Mouse (Mus musculus): ENCODE data around the gene D430041D05Rik. TPM values are rescaled to one million over a fixed set of nuclear protein-coding genes. Genes with fewer than 3 reads are reported as not detected.

Gene D430041D05Rik
- polyA plus RNA-seq, 1 experiment from 2014 or later: 0.22 TPM

DNA sequence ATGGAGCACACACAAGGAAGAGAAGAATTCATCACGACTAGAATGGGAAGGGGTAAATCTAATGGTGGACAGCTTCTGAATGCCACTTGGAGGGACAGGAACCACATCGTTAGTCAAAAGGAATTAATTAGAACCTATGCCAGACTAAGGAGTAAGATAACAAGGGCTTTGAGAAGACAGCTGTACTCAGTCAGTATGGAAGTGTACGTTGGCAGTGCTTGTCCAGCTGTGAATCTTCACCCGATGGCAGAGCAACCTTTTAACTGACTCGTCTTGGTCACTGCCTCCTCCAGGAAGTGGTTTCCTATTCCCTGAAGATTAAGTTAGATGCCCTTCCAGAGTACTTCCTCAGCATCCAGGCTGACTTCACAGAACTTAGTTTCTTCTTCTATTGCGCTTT lies 87.0 kb downstream of the D430041D05Rik start:
- no peaks in the 10 kb centered on the region for H3K36me3 ChIP-seq (ENCODE audit: control insufficient read depth, insufficient read depth, low read length)
- H3K4me1 ChIP-seq (ENCODE audit: control insufficient read depth, insufficient read depth, low read length): no peaks in the 10 kb centered on the region
- no peak overlapping the region for H3K27ac ChIP-seq (ENCODE audit: low read length)
- H3K9ac ChIP-seq (replicated peaks; ENCODE audit: low read depth, low read length): no peak overlapping the region
- no peaks in the 10 kb centered on the region for H3K9me3 ChIP-seq (ENCODE audit: control insufficient read depth, low read depth, low read length)
- WGBS: 55% methylated on average over 6 of the region's 6 CpGs
- no peak overlapping the region for H3K4me3 ChIP-seq (ENCODE audit: low read depth, low read length)
- no peaks in the 10 kb centered on the region for H3K27me3 ChIP-seq (ENCODE audit: control insufficient read depth, insufficient read depth, low read length)
- no peak overlapping the region for H3K4me2 ChIP-seq (replicated peaks; ENCODE audit: low read depth, low read length)
- ATAC-seq (ENCODE audit: insufficient number of reproducible peaks, insufficient read depth, low FRiP score, low read depth): no peak

DNA sequence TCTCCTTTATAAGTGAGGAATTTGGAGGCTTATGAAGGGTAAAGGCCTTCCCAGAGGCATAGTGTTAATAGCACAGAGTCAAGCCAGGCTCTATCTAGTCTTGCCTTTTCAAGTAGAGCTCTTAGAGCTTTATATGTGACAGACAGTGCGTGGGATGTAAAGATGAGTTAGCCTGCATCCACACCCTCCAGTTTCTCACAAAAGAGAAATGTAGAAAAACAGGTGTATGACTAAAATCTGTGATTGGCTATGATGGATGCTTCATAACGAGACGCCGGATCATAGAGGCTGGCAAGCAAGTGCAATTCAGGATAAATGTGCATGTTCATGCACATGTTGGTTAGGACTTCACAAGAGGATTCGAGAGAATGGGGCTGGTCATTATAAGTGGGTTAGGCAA lies 87.5 kb downstream of the D430041D05Rik start:
- H3K4me2 ChIP-seq (replicated peaks; ENCODE audit: low read depth, low read length): no peak overlapping the region
- H3K9me3 ChIP-seq (ENCODE audit: control insufficient read depth, low read depth, low read length): no peaks in the 10 kb centered on the region
- no peaks in the 10 kb centered on the region for H3K27me3 ChIP-seq (ENCODE audit: control insufficient read depth, insufficient read depth, low read length)
- no peak overlapping the region for H3K27ac ChIP-seq (ENCODE audit: low read length)
- no peaks in the 10 kb centered on the region for H3K36me3 ChIP-seq (ENCODE audit: control insufficient read depth, insufficient read depth, low read length)
- H3K4me1 ChIP-seq (ENCODE audit: control insufficient read depth, insufficient read depth, low read length): no peaks in the 10 kb centered on the region
- WGBS: 81% methylated on average over 5 of the region's 5 CpGs
- H3K9ac ChIP-seq (replicated peaks; ENCODE audit: low read depth, low read length): no peak overlapping the region
- no peak for ATAC-seq (ENCODE audit: insufficient number of reproducible peaks, insufficient read depth, low FRiP score, low read depth)
- H3K4me3 ChIP-seq (ENCODE audit: low read depth, low read length): no peak overlapping the region

DNA sequence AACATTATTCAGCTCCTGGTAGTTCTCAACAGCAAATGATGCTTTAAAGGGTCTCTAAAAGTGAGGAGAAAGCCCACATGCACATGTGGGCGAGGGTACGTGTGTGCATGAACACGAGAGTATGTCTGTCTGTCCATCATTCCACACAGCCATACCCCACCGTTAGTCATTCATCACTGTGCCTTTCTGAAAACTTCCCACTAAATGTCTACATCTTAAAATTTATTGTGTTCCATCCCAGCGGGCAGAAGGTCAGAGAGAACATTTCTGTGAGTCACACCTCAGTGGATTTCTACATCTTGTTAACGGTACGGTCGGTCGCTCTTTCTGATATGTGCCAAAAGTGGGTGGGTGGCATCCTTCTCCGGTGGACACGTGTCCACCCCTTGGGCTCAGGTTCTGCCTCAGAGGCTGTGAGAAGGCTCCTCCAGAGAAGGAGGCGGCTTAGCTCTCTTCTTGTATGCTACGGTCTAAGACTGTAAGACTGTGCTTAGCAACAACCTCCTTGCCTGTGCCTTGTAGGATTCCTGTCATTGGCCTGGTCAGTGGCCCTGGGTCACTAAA lies 90.7 kb downstream of the D430041D05Rik start:
- 89% methylated on average over 13 of the region's 13 CpGs for WGBS
- no peak overlapping the region for H3K9ac ChIP-seq (replicated peaks; ENCODE audit: low read depth, low read length)
- no peak for ATAC-seq (ENCODE audit: insufficient number of reproducible peaks, insufficient read depth, low FRiP score, low read depth)
- H3K27ac ChIP-seq (ENCODE audit: low read length): no peak overlapping the region
- H3K4me3 ChIP-seq (ENCODE audit: low read depth, low read length): no peak overlapping the region
- no peak overlapping the region for H3K4me2 ChIP-seq (replicated peaks; ENCODE audit: low read depth, low read length)
- H3K36me3 ChIP-seq (ENCODE audit: control insufficient read depth, insufficient read depth, low read length): no peaks in the 10 kb centered on the region
- H3K9me3 ChIP-seq (ENCODE audit: control insufficient read depth, low read depth, low read length): no peaks in the 10 kb centered on the region
- no peaks in the 10 kb centered on the region for H3K27me3 ChIP-seq (ENCODE audit: control insufficient read depth, insufficient read depth, low read length)
- H3K4me1 ChIP-seq (ENCODE audit: control insufficient read depth, insufficient read depth, low read length): no peaks in the 10 kb centered on the region

DNA sequence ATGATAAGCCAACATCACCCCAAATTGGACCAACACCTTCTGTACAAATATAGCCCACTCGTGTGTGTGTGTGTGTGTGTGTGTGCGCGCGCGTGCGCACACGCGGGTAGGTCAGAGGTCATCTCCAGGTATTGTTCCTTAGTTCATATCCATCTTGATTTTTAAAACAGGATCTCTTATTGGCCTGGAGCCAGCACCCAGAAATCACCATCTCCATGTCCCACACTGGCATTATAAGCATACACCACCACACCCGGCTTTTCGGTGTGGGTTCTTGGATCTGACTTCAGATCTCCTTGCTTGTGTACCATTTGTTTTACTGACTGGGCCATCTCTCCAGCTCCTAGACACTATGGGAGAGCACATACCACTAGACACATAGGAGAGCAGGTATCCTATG lies 91.4 kb downstream of the D430041D05Rik start:
- Histone ChIP-seq H3K4me2 (replicated peaks; ENCODE audit: low read depth, low read length) (no peak overlapping the region), H3K4me1 (ENCODE audit: control insufficient read depth, insufficient read depth, low read length) (no peaks in the 10 kb centered on the region), H3K27me3 (ENCODE audit: control insufficient read depth, insufficient read depth, low read length) (no peaks in the 10 kb centered on the region), H3K9ac (replicated peaks; ENCODE audit: low read depth, low read length) (no peak overlapping the region), H3K9me3 (ENCODE audit: control insufficient read depth, low read depth, low read length) (no peaks in the 10 kb centered on the region), H3K36me3 (ENCODE audit: control insufficient read depth, insufficient read depth, low read length) (no peaks in the 10 kb centered on the region), H3K4me3 (ENCODE audit: low read depth, low read length) (no peak overlapping the region), H3K27ac (ENCODE audit: low read length) (no peak overlapping the region)
- ATAC-seq (ENCODE audit: insufficient number of reproducible peaks, insufficient read depth, low FRiP score, low read depth): no peak
- WGBS: 92% methylated on average over 10 of the region's 10 CpGs

DNA sequence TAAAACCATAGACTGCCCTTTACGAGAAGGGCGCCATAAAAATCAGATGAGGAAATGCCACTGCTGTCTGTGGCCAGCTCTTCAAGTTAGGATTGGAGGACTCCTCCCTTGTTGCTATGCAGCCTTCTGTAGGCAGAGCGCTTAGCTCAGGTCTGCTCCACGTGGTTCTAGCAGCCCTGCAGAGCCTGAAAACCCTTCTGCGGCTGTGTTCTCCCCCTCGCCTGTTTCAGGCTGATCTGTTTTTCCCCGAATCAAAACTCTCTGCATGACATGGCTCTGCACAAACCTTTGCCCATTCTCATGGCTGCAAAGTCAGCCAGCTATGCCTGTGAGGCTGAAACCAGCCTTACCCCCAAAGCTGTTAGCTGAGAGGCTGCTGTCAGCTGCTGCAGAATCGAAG lies 91.9 kb downstream of the D430041D05Rik start:
- H3K4me2 ChIP-seq (replicated peaks; ENCODE audit: low read depth, low read length): no peak overlapping the region
- H3K9ac ChIP-seq (replicated peaks; ENCODE audit: low read depth, low read length): no peak overlapping the region
- no peak for ATAC-seq (ENCODE audit: insufficient number of reproducible peaks, insufficient read depth, low FRiP score, low read depth)
- no peaks in the 10 kb centered on the region for H3K9me3 ChIP-seq (ENCODE audit: control insufficient read depth, low read depth, low read length)
- no peak overlapping the region for H3K27ac ChIP-seq (ENCODE audit: low read length)
- H3K4me3 ChIP-seq (ENCODE audit: low read depth, low read length): no peak overlapping the region
- 57% methylated on average over 8 of the region's 8 CpGs for WGBS
- no peaks in the 10 kb centered on the region for H3K27me3 ChIP-seq (ENCODE audit: control insufficient read depth, insufficient read depth, low read length)
- H3K4me1 ChIP-seq (ENCODE audit: control insufficient read depth, insufficient read depth, low read length): no peaks in the 10 kb centered on the region
- H3K36me3 ChIP-seq (ENCODE audit: control insufficient read depth, insufficient read depth, low read length): no peaks in the 10 kb centered on the region

DNA sequence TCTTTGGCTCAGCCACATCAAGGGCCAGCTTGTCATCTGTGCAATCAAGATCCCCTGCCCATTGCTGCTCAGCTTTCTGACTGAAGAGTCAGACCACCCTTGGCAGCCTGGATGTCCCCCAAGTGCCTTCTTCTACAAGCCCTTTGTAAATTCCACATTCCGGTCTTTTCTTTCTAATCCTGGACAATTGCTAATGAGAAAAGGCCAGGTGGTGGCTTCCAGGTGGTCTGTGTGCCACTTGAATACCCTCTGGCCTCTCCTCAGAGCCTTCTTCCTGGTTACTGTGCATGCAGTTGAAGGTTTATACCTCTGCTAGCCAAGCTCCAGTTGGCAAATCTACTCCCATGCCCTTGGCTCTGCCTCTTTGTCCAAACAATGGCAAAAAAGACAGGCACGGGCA lies 92.6 kb downstream of the D430041D05Rik start:
- no peaks in the 10 kb centered on the region for H3K36me3 ChIP-seq (ENCODE audit: control insufficient read depth, insufficient read depth, low read length)
- no peak for ATAC-seq (ENCODE audit: insufficient number of reproducible peaks, insufficient read depth, low FRiP score, low read depth)
- H3K27me3 ChIP-seq (ENCODE audit: control insufficient read depth, insufficient read depth, low read length): no peaks in the 10 kb centered on the region
- no peak overlapping the region for H3K4me2 ChIP-seq (replicated peaks; ENCODE audit: low read depth, low read length)
- H3K27ac ChIP-seq (ENCODE audit: low read length): no peak overlapping the region
- no peaks in the 10 kb centered on the region for H3K9me3 ChIP-seq (ENCODE audit: control insufficient read depth, low read depth, low read length)
- no peak overlapping the region for H3K9ac ChIP-seq (replicated peaks; ENCODE audit: low read depth, low read length)
- 78% methylated on average over 2 of the region's 2 CpGs for WGBS
- H3K4me1 ChIP-seq (ENCODE audit: control insufficient read depth, insufficient read depth, low read length): no peaks in the 10 kb centered on the region
- no peak overlapping the region for H3K4me3 ChIP-seq (ENCODE audit: low read depth, low read length)

DNA sequence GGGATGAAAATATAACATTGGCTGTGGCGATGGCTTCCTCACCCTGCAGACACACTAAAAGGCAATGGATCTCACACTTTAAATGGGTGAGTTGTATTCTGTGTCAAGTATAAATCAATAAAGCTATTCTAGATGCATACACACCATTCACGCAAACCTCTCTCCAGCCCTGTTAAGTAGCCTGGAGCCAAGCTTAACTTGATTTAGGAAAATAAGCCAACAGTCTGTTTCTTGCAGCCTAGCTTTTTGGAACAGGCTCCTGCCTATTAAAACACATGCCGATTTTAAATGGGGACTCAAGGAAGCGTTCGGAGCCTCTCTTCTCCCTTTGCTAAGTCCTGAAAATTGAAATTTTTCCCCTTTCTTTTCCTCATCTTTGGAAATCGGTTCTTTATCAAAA lies 93.2 kb downstream of the D430041D05Rik start:
- Histone ChIP-seq H3K27ac (ENCODE audit: low read length) (no peak overlapping the region), H3K27me3 (ENCODE audit: control insufficient read depth, insufficient read depth, low read length) (no peaks in the 10 kb centered on the region), H3K9me3 (ENCODE audit: control insufficient read depth, low read depth, low read length) (no peaks in the 10 kb centered on the region), H3K9ac (replicated peaks; ENCODE audit: low read depth, low read length) (no peak overlapping the region), H3K4me3 (ENCODE audit: low read depth, low read length) (no peak overlapping the region), H3K4me1 (ENCODE audit: control insufficient read depth, insufficient read depth, low read length) (no peaks in the 10 kb centered on the region), H3K4me2 (replicated peaks; ENCODE audit: low read depth, low read length) (no peak overlapping the region), H3K36me3 (ENCODE audit: control insufficient read depth, insufficient read depth, low read length) (no peaks in the 10 kb centered on the region)
- 80% methylated on average over 6 of the region's 6 CpGs for WGBS
- ATAC-seq (ENCODE audit: insufficient number of reproducible peaks, insufficient read depth, low FRiP score, low read depth): no peak

DNA sequence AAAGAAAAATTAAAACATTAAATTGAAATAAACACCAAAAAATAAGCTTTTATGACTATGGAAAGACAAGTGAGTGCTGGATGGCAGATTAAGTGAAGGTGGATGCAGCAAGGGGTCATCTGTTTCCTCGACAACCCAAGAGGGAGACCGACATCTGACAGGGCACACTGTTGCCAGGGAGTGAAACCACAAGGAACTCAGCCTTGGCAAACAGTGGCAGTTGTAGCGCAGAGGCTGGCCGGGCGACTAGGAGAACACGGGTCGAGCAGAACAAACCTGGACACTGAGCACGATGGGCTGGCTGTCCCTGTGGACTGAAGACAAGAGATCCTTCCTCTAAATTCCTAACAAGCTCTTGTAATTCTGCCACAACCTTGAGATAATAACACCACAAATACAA lies 94.3 kb downstream of the D430041D05Rik start:
- Histone ChIP-seq H3K9me3 (ENCODE audit: control insufficient read depth, low read depth, low read length) (no peaks in the 10 kb centered on the region), H3K4me1 (ENCODE audit: control insufficient read depth, insufficient read depth, low read length) (no peaks in the 10 kb centered on the region), H3K27me3 (ENCODE audit: control insufficient read depth, insufficient read depth, low read length) (no peaks in the 10 kb centered on the region), H3K36me3 (ENCODE audit: control insufficient read depth, insufficient read depth, low read length) (no peaks in the 10 kb centered on the region), H3K9ac (replicated peaks; ENCODE audit: low read depth, low read length) (no peak overlapping the region), H3K4me2 (replicated peaks; ENCODE audit: low read depth, low read length) (no peak overlapping the region), H3K4me3 (ENCODE audit: low read depth, low read length) (no peak overlapping the region), H3K27ac (ENCODE audit: low read length) (no peak overlapping the region)
- 82% methylated on average over 8 of the region's 8 CpGs for WGBS
- no peak for ATAC-seq (ENCODE audit: insufficient number of reproducible peaks, insufficient read depth, low FRiP score, low read depth)

DNA sequence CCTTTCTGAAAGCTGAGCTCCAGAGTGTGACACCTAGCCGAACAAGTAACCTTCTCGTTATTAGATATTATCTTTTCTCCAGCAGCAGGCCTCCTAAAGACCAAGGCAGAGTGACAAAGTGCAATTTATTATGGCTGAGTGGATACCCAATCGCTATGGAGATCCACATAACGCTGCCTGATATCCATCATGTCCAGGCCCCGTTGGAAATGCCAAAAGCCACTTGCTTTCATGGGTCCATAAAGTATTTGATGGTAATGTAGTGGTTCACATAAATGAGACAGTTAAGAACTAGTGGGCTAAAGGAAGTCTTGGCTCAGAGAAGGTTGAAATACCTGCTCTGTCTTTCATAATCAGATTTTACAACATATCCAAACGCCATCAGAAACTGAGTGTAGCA lies 97.6 kb downstream of the D430041D05Rik start:
- 77% methylated on average over 6 of the region's 6 CpGs for WGBS
- Histone ChIP-seq H3K9me3 (ENCODE audit: control insufficient read depth, low read depth, low read length) (no peaks in the 10 kb centered on the region), H3K4me3 (ENCODE audit: low read depth, low read length) (no peak overlapping the region), H3K9ac (replicated peaks; ENCODE audit: low read depth, low read length) (no peak overlapping the region), H3K4me1 (ENCODE audit: control insufficient read depth, insufficient read depth, low read length) (no peaks in the 10 kb centered on the region), H3K27ac (ENCODE audit: low read length) (no peak overlapping the region), H3K36me3 (ENCODE audit: control insufficient read depth, insufficient read depth, low read length) (no peaks in the 10 kb centered on the region), H3K27me3 (ENCODE audit: control insufficient read depth, insufficient read depth, low read length) (no peaks in the 10 kb centered on the region), H3K4me2 (replicated peaks; ENCODE audit: low read depth, low read length) (no peak overlapping the region)
- ATAC-seq (ENCODE audit: insufficient number of reproducible peaks, insufficient read depth, low FRiP score, low read depth): no peak

Measured in stomach, embryonic 14.5 days (tissue).